Mouse (Mus musculus) cerebellum, adult 2 months (tissue): ENCODE results near the gene Purb.

Source experiments
- CTCF ChIP-seq: fragments of 200-500 bp; IDR thresholded peaks from 2 replicates; pipeline ENCODE4 v1.5.1; 2011; ENCODE audit warnings: low read depth, mild to moderate bottlenecking, control low read depth, low read length, moderate library complexity, borderline replicate concordance; ENCODE audit not compliant: insufficient read depth
- POLR2A ChIP-seq: fragments of 200-500 bp; IDR thresholded peaks from 2 replicates; pipeline ENCODE4 v1.6.1; 2011; ENCODE audit warnings: low read length, control low read depth, borderline replicate concordance; ENCODE audit not compliant: insufficient read depth

DNA sequence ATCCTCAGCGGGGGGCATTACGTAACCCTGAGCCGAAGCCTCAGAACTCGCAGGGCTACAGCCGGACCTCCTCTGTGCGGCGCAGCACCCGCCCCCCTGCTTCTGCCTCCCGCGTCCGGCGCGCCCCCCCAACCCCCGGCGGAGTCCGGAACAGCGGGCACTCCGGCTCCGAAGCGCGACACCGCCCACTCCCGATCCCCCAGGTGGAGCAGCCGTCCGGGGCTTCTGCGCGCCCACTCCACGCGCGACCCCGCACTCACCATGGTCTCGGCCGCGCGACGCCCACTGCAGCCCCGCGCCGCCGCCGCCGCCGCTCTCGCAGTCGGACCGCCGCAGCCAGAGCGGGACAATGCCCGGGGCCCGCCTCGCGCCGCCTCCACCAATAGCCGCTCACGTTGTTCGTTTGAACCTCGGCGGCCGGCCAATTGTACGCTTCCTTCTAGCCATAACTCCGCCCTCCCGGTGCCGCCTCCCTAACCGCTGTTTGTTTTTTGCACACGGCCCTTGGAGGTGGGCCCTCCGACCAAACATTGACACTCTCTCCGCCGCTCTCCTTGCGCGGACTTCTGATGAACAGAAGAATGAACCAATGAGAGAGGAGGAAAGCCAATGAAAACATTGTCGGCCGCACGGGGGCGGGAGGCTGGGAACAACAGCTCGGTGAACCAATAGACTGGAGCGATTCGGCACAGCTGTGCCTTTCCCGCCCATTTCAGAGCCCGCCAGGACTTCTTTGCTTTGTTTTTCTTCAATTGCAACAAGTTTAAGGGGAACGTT lies 31.5 kb downstream of the Purb start, which contains the start of gene H2afv:
- TF ChIP-seq POLR2A (peak; percentile 51; the same call in 1 of the 2 replicates), CTCF (no peak)
